Mouse (Mus musculus) bone marrow, adult 2 months (tissue): ENCODE results near the gene Pxn.

ENCODE experiments used
- CTCF ChIP-seq: fragments of 200-500 bp; IDR thresholded peaks from 2 replicates; pipeline ENCODE4 v1.5.1; 2011; ENCODE audit warnings: low read length, control low read depth; ENCODE audit not compliant: control insufficient read depth, insufficient read depth
- POLR2A ChIP-seq: fragments of 200-500 bp; IDR thresholded peaks from 2 replicates; pipeline ENCODE4 v1.6.1; 2011; ENCODE audit warnings: low read depth, mild to moderate bottlenecking, control low read depth, low read length, borderline replicate concordance; ENCODE audit not compliant: control insufficient read depth

DNA sequence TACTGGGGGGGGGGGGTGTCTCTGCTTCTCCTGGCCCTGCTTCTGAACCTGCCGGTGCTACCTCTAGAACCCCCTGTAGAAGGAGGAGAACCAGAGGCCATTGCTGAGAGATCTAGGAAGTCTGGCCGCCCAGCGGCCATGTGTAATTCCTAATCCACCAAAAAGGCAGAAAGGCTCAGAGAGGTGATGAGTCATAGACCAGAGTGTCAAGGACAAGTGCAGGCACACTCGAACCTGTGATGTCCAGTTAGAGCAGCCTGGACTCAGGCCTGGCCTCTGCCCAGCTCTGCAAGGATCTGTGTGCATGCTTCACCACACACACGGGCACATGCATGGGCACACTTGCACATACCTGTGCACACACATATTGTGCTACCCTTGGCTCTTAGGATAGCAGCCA, 21.7 kb downstream of the Pxn start:
- TF ChIP-seq POLR2A, result no peak
- no peak for TF ChIP-seq CTCF
